Mouse (Mus musculus) forebrain, embryonic 16.5 days (tissue): ENCODE measurements around the gene Tap1. TPM values are rescaled to one million over a fixed set of nuclear protein-coding genes. Genes with fewer than 3 reads are reported as not detected.
"Not testable (repeated sequence)": the region's sequence is repeated elsewhere in the genome, so short reads cannot be mapped to it uniquely, and the experiment has no call there.

Experiments used
- ATAC-seq: fragments of 200-750 bp; cut with Nextera tagmentation; 2 replicates; pipeline ENCODE4 v1.8.0; 2017; ENCODE audit warnings: mild to moderate bottlenecking, moderate library complexity
- H3K27ac ChIP-seq: fragments of 300-500 bp; sonication (generic); 2 replicates; pipeline ENCODE4 v1.5.1; 2014; ENCODE audit warnings: low read length, control low read depth
- H3K27me3 ChIP-seq: fragments of 300-500 bp; sonication (generic); replicated peaks from 2 replicates; pipeline ENCODE4 v1.6.1; 2014; ENCODE audit warnings: low read length; ENCODE audit not compliant: control insufficient read depth, insufficient read depth
- H3K36me3 ChIP-seq: fragments of 300-500 bp; sonication (generic); 2 replicates; pipeline ENCODE4 v1.6.1; 2014; ENCODE audit not compliant: control insufficient read depth, insufficient read depth
- H3K4me1 ChIP-seq: fragments of 300-500 bp; sonication (generic); replicated peaks from 2 replicates; pipeline ENCODE4 v1.6.1; 2014; ENCODE audit warnings: low read length; ENCODE audit not compliant: control insufficient read depth, insufficient read depth
- H3K4me2 ChIP-seq: fragments of 300-500 bp; sonication (generic); 2 replicates; pipeline ENCODE4 v1.6.1; 2014; ENCODE audit warnings: mild to moderate bottlenecking, low read length, control low read depth
- H3K4me3 ChIP-seq: fragments of 300-500 bp; sonication (generic); replicated peaks from 2 replicates; pipeline ENCODE4 v1.5.1; 2014; ENCODE audit warnings: mild to moderate bottlenecking, low read length, control low read depth
- H3K9ac ChIP-seq: fragments of 300-500 bp; sonication (generic); replicated peaks from 2 replicates; pipeline ENCODE4 v1.6.1; 2014; ENCODE audit warnings: low read depth, low read length, control low read depth
- H3K9me3 ChIP-seq: fragments of 300-500 bp; sonication (generic); 2 replicates; pipeline ENCODE4 v1.6.1; 2016; ENCODE audit warnings: low read length; ENCODE audit not compliant: control insufficient read depth
- WGBS: fragments of 180-500 bp; shearing (Covaris S2); extraction: QIAGEN DNeasy Blood & Tissue Kit; methylation state at CpG from one replicate; pipeline ENCODE4 v1.1.7; 2014; 5-methylcytosine and 5-hydroxymethylcytosine counted together
- polyA plus RNA-seq: library from polyadenylated mRNA; unstranded; fragments of >200 nt; fragmentation: Nextera tagmentation; extraction: Ambion mirVana; gene quantifications from 2 replicates; pipeline ENCODE4 v1.2.1, GENCODE M21; 2015

Gene Tap1
- polyA plus RNA-seq, 1 experiment from 2014 or later = 2.6 TPM

DNA sequence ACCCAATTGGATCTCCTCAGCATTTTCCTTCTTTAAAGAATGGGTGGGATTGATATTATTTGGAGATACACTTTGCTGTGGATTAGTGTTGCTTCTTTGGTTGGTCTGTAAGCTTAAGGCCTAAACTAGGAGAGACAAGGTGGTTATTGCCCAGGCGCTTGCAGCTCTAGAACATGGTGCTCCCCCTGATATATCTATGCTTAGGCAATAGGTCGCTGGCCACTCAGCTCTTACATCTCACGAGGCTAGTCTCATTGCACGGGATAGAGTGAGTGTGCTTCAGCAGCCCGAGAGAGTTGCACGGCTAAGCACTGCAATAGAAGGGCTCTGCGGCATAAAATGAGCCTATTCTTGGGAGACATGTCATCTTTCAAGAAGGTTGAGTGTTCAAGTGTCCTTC is 44.7 kb downstream of the Tap1 start:
- H3K36me3 ChIP-seq, H3K9me3 ChIP-seq, H3K27me3 ChIP-seq, ATAC-seq, H3K9ac ChIP-seq, H3K27ac ChIP-seq, H3K4me2 ChIP-seq, H3K4me1 ChIP-seq, H3K4me3 ChIP-seq: not testable (repeated sequence)
- WGBS = 89% methylated on average over 5 of the region's 7 CpGs

GRCm38 (mm10) chr17:34234926-34235325 is 47.6 kb downstream of the Tap1 start:
- H3K27me3 ChIP-seq = no peaks in the 10 kb centered on the region
- ATAC-seq = no peak
- H3K4me3 ChIP-seq = no peak overlapping the region
- H3K9me3 ChIP-seq = no peaks in the 10 kb centered on the region
- H3K36me3 ChIP-seq = no peaks in the 10 kb centered on the region
- no peaks in the 10 kb centered on the region for H3K4me1 ChIP-seq
- H3K9ac ChIP-seq = no peak overlapping the region
- H3K4me2 ChIP-seq = no peak overlapping the region
- no peak overlapping the region for H3K27ac ChIP-seq
- WGBS = 48% methylated on average over 9 of the region's 9 CpGs

DNA sequence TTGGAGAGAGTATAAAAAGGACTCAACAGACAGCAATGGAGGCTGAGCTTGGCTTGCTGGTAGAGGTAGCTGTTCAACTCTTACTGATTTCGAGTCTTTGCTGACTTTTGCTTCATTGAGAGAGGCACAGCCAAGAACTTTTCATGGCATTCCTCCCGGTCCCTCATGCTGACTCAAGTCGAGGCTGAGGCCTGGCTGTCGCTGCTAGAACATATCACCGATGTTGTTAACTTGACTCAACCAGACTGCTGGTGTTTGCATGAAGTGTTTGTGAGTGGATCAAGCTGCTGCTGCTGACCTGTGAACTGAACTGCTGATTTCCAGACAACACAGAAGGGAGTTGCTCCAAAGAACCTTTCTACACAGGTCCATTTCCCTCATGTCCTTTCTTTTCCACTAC is 49.3 kb downstream of the Tap1 start:
- H3K4me3 ChIP-seq = no peak overlapping the region
- H3K36me3 ChIP-seq = no peaks in the 10 kb centered on the region
- WGBS = 77% methylated on average over 5 of the region's 5 CpGs
- 0 out of 2 replicates have a peak, but pooled peaks cover 2% of the 10 kb centered on the region for H3K9me3 ChIP-seq
- H3K4me2 ChIP-seq = no peak overlapping the region
- no peak overlapping the region for H3K27ac ChIP-seq
- no peak overlapping the region for H3K9ac ChIP-seq
- no peaks in the 10 kb centered on the region for H3K4me1 ChIP-seq
- no peaks in the 10 kb centered on the region for H3K27me3 ChIP-seq
- no peak for ATAC-seq

DNA sequence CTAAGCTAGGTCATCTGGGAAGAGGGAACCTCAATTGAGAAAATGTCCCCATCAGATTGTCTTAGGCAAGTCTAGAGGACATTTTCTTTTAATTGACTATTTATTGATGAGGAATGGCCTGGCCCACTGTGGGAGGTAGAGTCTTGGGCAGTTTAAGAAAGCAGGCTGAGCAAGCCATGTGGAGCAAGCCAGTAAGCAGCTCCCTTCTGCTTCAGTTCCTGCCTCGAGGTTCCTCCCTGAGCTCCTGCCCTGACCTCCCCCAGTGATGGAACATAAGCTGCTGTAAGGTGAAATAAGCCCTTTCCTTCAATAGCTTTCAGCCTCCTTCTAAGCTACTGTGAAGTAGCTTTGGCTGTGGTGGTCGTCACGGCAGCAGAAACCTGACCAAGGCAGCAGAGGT is 50.4 kb downstream of the Tap1 start:
- H3K9me3 ChIP-seq = 0 out of 2 replicates have a peak, but pooled peaks cover 2% of the 10 kb centered on the region
- no peak overlapping the region for H3K27ac ChIP-seq
- no peaks in the 10 kb centered on the region for H3K36me3 ChIP-seq
- 79% methylated on average over 3 of the region's 3 CpGs for WGBS
- ATAC-seq = no peak
- no peak overlapping the region for H3K4me2 ChIP-seq
- no peaks in the 10 kb centered on the region for H3K27me3 ChIP-seq
- H3K4me3 ChIP-seq = no peak overlapping the region
- H3K9ac ChIP-seq = no peak overlapping the region
- H3K4me1 ChIP-seq = no peaks in the 10 kb centered on the region

GRCm38 (mm10) chr17:34238706-34239105 is 51.4 kb downstream of the Tap1 start, which contains the start of gene H2-Ob:
Gene H2-Ob, plus strand, starts transcription at chr17:34238903.
- no peak within 1 kb of the TSS for H3K4me3 ChIP-seq
- H3K9me3 ChIP-seq = 0 out of 2 replicates have a peak, but pooled peaks cover 2% of the 10 kb centered on the region
- H3K9ac ChIP-seq = no peak within 1 kb of the TSS
- no peaks in the 10 kb centered on the region for H3K27me3 ChIP-seq
- H3K4me2 ChIP-seq = no peak within 1 kb of the TSS
- peak; percentile 45; the same call in 1 of the 2 replicates for ATAC-seq
- 62% methylated on average over 3 of the region's 3 CpGs for WGBS
- no peaks in the 10 kb centered on the region for H3K36me3 ChIP-seq
- H3K27ac ChIP-seq = no peak within 1 kb of the TSS
- H3K4me1 ChIP-seq = no peaks in the 10 kb centered on the region

GRCm38 (mm10) chr17:34239601-34240041 is 52.3 kb downstream of the Tap1 start:
- WGBS = 75% methylated on average over 10 of the region's 10 CpGs
- Histone ChIP-seq H3K9me3 (0 out of 2 replicates have a peak, but pooled peaks cover 2% of the 10 kb centered on the region), H3K4me3 (no peak overlapping the region), H3K4me1 (no peaks in the 10 kb centered on the region), H3K4me2 (no peak overlapping the region), H3K27me3 (no peaks in the 10 kb centered on the region), H3K9ac (no peak overlapping the region), H3K36me3 (no peaks in the 10 kb centered on the region), H3K27ac (no peak overlapping the region)
- no peak for ATAC-seq

- WGBS = 76% methylated on average over 3 of the region's 3 CpGs
- no peak for ATAC-seq
- Histone ChIP-seq H3K4me3 (no peak overlapping the region), H3K36me3 (no peaks in the 10 kb centered on the region), H3K27me3 (no peaks in the 10 kb centered on the region), H3K4me1 (no peaks in the 10 kb centered on the region), H3K9ac (no peak overlapping the region), H3K27ac (no peak overlapping the region), H3K9me3 (0 out of 2 replicates have a peak, but pooled peaks cover 2% of the 10 kb centered on the region), H3K4me2 (no peak overlapping the region)
Measured at GRCm38 (mm10) chr17:34240366-34240765, 53.0 kb downstream of the Tap1 start.

GRCm38 (mm10) chr17:34240916-34241315 is 53.6 kb downstream of the Tap1 start:
- ATAC-seq = no peak
- Histone ChIP-seq H3K27ac (no peak overlapping the region), H3K4me1 (no peaks in the 10 kb centered on the region), H3K9ac (no peak overlapping the region), H3K36me3 (no peaks in the 10 kb centered on the region), H3K9me3 (0 out of 2 replicates have a peak, but pooled peaks cover 2% of the 10 kb centered on the region), H3K4me3 (no peak overlapping the region), H3K4me2 (no peak overlapping the region), H3K27me3 (no peaks in the 10 kb centered on the region)
- 81% methylated on average over 6 of the region's 6 CpGs for WGBS

- Histone ChIP-seq H3K4me2 (no peak overlapping the region), H3K9me3 (0 out of 2 replicates have a peak, but pooled peaks cover 2% of the 10 kb centered on the region), H3K4me3 (no peak overlapping the region), H3K27me3 (no peaks in the 10 kb centered on the region), H3K9ac (no peak overlapping the region), H3K4me1 (no peaks in the 10 kb centered on the region), H3K36me3 (no peaks in the 10 kb centered on the region), H3K27ac (no peak overlapping the region)
- no peak for ATAC-seq
- 73% methylated on average over 4 of the region's 4 CpGs for WGBS
Measured at GRCm38 (mm10) chr17:34244656-34245055, 57.3 kb downstream of the Tap1 start.
